Comparison of ENCODE assay signal across 22 mouse cellular contexts in genomic region chr12:110022631-110023030, GRCm38 (mm10).
A peak's percentile ranks its signal among the peaks of the same experiment; 100 is the strongest.
DNase-seq lines count a peak whose midpoint lies in the region; ATAC-seq and TF ChIP-seq lines count a peak whose summit lies in the region.
"Had no signal": no experiment of that assay in that cellular context is flagged by ENCODE, and none has a peak within 500 bp of the region (broad histone marks: within the 10 kb centered on the region; RNA-seq: fewer than 3 reads in every experiment).

No protein-coding gene starts in this region.

- no peaks in the 10 kb centered on the region for H3K27me3 ChIP-seq in liver, embryonic 14.5 days (ENCODE audit: control insufficient read depth, insufficient read depth, low read length)
- H3K27me3 ChIP-seq in liver, embryonic 12.5 days (replicated peaks) = no peaks in the 10 kb centered on the region
- H3K27me3 ChIP-seq in liver, embryonic 15.5 days = no peaks in the 10 kb centered on the region
- H3K27me3 ChIP-seq: hindbrain, embryonic 12.5 days had no signal

- peak overlapping the region; percentile 22 for H3K4me2 ChIP-seq in liver, embryonic 14.5 days (ENCODE audit: low read depth)
- no peak overlapping the region for H3K4me2 ChIP-seq in liver, embryonic 12.5 days
- H3K4me2 ChIP-seq in liver, embryonic 15.5 days = peak overlapping the region; percentile 42
- H3K4me2 ChIP-seq: embryonic facial prominence, embryonic 15.5 days; heart, embryonic 12.5 days; hindbrain, embryonic 12.5 days had no signal

- no peak overlapping the region for H3K27ac ChIP-seq in liver, embryonic 14.5 days
- no peak overlapping the region; the same call in 1 of the 2 replicates for H3K27ac ChIP-seq in liver, embryonic 12.5 days
- peak overlapping the region; percentile 65; the same call in 1 of the 2 replicates for H3K27ac ChIP-seq in liver, embryonic 15.5 days (replicated peaks)
- H3K27ac ChIP-seq: embryonic facial prominence, embryonic 15.5 days; heart, adult 2 months; hindbrain, embryonic 12.5 days had no signal

- intact Hi-C loops in heart, postnatal 10 days (cut with DNase I) = no loop called here

- no peak overlapping the region for H3K9ac ChIP-seq in liver, embryonic 14.5 days (replicated peaks)
- no peak overlapping the region for H3K9ac ChIP-seq in liver, embryonic 12.5 days
- no peak overlapping the region for H3K9ac ChIP-seq in liver, embryonic 15.5 days
- H3K9ac ChIP-seq: embryonic facial prominence, embryonic 15.5 days; heart, embryonic 12.5 days; hindbrain, embryonic 12.5 days had no signal

- peak overlapping the region; percentile 5 to 12; a peak in 2 of 4 replicates for H3K4me3 ChIP-seq in liver, embryonic 14.5 days (ENCODE audit: insufficient read depth in 1 of 2, low read depth in 2 of 2, low read length in 2 of 2)
- H3K4me3 ChIP-seq in liver, embryonic 12.5 days = no peak overlapping the region
- H3K4me3 ChIP-seq in liver, embryonic 15.5 days (replicated peaks) = peak overlapping the region; percentile 21
- H3K4me3 ChIP-seq: embryonic facial prominence, embryonic 15.5 days; forebrain, embryonic 10.5 days; heart, adult 2 months; heart, embryonic 12.5 days; hindbrain, embryonic 12.5 days had no signal

- peak; percentile 19 for DNase-seq in heart, adult 11 months
- DNase-seq in heart, postnatal 10 days = no peak
- no peak for DNase-seq in liver, embryonic 14.5 days (ENCODE audit: low read depth in 3 of 3, low spot score in 3 of 3)
- peak; percentile 43 for DNase-seq in retina, postnatal 1 day
- DNase-seq in adrenal gland, adult 2 months = no peak
- DNase-seq: adrenal gland, postnatal 10 days; B cell, adult 2 months; cerebellum, adult 11 months; cerebellum, adult 8-10 months; cerebellum, postnatal 14 days; gastrocnemius, postnatal 10 days; heart, adult 2 months; heart, postnatal 4 days had no signal

- no peak for ATAC-seq in liver, embryonic 14.5 days (ENCODE audit: insufficient read depth)
- ATAC-seq in liver, embryonic 12.5 days = no peak
- ATAC-seq in liver, embryonic 15.5 days (ENCODE audit: insufficient read depth) = no peak
- ATAC-seq: CD4-positive, CD25-positive, alpha-beta regulatory T cell, adult 4 months; forebrain, embryonic 14.5 days had no signal

- no peaks in the 10 kb centered on the region for H3K36me3 ChIP-seq in liver, embryonic 14.5 days (replicated peaks; ENCODE audit: control insufficient read depth, insufficient read depth, low read depth)
- H3K36me3 ChIP-seq in liver, embryonic 12.5 days = no peaks in the 10 kb centered on the region
- H3K36me3 ChIP-seq in liver, embryonic 15.5 days (replicated peaks) = no peaks in the 10 kb centered on the region
- H3K36me3 ChIP-seq: embryonic facial prominence, embryonic 15.5 days; forebrain, embryonic 10.5 days; G1E; heart, embryonic 12.5 days; hindbrain, embryonic 12.5 days had no signal

- TF ChIP-seq CTCF in liver, embryonic 14.5 days (IDR thresholded peaks at IDR 0.05; ENCODE audit: low read depth) = no peak

- WGBS in liver, embryonic 14.5 days (ENCODE audit: insufficient replicate concordance) = 49% methylated on average over 6 of the region's 6 CpGs
- WGBS in liver, embryonic 12.5 days (ENCODE audit: insufficient replicate concordance) = 65% methylated on average over 6 of the region's 6 CpGs
- 53% methylated on average over 6 of the region's 6 CpGs for WGBS in liver, embryonic 15.5 days (ENCODE audit: insufficient replicate concordance)

- TF ChIP-seq EP300 in liver, embryonic 14.5 days (IDR thresholded peaks at IDR 0.05; ENCODE audit: low read depth) = no peak

- no peaks in the 10 kb centered on the region for H3K9me3 ChIP-seq in liver, embryonic 14.5 days (ENCODE audit: control insufficient read depth, low read length)
- no peaks in the 10 kb centered on the region for H3K9me3 ChIP-seq in liver, embryonic 12.5 days (replicated peaks)
- no peaks in the 10 kb centered on the region for H3K9me3 ChIP-seq in liver, embryonic 15.5 days (replicated peaks)
- H3K9me3 ChIP-seq: embryonic facial prominence, embryonic 15.5 days; forebrain, embryonic 10.5 days; heart, embryonic 12.5 days had no signal

- peaks cover 0 to 8% of the 10 kb centered on the region in 2 experiments; a peak in 2 of 4 replicates for H3K4me1 ChIP-seq in liver, embryonic 14.5 days (replicated peaks; ENCODE audit: control insufficient read depth in 2 of 2, insufficient read depth in 2 of 2, low read length in 1 of 2)
- H3K4me1 ChIP-seq in liver, embryonic 12.5 days = 0 out of 2 replicates have a peak, but pooled peaks cover 3% of the 10 kb centered on the region
- H3K4me1 ChIP-seq in liver, embryonic 15.5 days (replicated peaks) = 0 out of 2 replicates have a peak, but pooled peaks cover 3% of the 10 kb centered on the region
- H3K4me1 ChIP-seq: heart, embryonic 12.5 days had no signal

Comparison
In these comparisons a context has a peak if more than half of its experiments do, and no peak if none do; other contexts are left out.
1. DNase-seq: peak in heart, adult 11 months (single experiment) and retina, postnatal 1 day (single experiment); none in heart, postnatal 10 days (0 of 2), liver, embryonic 14.5 days (0 of 3) and adrenal gland, adult 2 months (single experiment).